Mouse (Mus musculus): ENCODE measurements at regions not wholly inside any gene's neighbourhood (a gene's known extent, or its start where the extent isn't known, plus 50 kb on each side); places are given as distances from the start of the nearest gene placed in this dataset.

DNA sequence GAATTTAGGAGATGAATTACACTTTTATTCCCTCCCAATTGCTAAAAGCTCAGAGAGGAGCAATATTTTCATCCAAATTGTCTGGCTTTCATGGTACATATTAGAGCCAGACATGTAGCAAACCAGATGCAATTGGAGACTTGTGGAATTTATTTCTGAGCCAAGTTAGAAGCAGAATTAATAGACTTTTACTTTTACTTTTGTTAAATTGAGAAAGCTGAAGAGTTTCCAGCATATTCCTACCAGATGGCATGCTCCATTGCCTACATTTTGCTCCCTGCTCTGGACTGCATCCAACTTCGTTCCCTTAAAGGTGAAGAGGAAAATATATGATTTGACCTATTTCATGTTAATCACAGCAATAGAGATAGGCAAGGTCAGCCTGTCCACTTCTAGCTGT, 646.4 kb upstream of the Slit2 start:
- DNase-seq: no peak

DNA sequence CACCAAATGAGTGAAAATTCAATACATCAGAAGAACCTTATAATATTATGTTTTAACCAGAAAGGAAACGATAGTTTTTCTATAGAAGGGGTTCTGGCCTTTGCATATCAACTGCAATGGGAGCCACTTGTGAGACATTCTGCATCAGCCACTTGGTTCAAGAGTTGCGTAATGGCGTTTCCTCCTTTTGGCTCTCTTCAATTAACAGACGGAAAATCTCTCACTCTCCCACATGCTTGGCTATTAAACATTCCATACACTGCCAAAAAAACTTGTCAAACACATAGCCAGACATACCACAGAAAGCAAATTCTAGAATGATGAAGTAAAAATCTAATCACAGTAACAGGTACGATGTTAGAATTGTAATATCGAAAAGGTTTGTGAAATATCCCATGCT, 643.1 kb upstream of the Slit2 start:
- peak; percentile 4 to 18 for DNase-seq

DNA sequence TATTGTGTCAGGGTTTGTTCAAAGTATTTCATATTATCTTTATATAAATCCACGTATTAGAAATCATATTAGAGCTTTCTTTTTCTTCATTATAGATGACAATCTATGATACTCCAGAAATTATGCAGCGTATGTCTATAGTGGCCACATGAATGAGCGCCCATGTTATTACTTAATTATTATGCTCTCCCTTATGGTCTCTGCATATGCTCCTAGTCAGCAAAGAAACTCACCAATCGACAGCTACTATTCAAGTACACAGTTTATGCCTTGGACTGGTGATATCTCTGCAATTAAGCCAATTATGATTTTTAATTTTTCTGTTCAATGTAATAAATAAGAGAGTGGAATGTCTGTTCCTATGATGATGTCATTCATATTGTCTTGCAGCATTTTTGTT, 612.8 kb upstream of the Slit2 start:
- DNase-seq: no peak

DNA sequence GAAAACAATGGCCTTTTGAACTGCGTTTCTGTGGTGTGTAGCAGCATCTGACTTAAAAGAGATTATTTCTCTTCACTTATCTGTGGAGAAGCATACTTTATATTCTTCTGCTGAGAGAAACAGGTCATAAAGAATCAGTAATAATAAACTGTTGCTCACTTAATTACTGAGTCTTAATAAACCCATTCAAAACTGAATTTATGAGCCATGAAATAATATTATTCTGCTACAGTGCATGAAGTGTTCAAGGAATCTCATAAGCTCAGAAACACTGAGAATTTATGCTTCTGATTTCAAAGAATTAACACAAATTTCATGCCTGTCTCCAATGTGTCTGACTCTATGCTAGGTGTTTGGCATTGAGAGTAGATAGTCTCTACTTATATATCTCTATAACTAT, 597.0 kb upstream of the Slit2 start:
- no peak for DNase-seq

DNA sequence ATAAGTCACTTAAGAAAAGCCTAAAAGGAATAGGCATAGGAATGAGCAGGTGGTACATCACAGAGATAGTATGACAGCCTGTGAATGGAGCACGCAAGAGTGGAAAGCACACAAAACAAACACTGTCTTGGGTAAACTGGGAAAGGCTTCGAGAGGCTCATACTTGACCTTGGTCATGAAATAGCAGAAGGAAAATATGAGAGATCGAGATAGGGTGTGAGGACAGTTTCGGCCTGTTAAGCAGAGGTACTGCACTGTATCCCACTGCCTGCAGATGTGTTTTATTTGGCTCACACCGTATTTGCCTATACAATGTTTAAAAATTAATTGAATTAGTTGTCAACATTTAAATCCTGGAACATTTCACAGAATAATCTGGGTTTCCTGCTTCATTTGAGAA, 596.2 kb upstream of the Slit2 start:
- no peak for DNase-seq

DNA sequence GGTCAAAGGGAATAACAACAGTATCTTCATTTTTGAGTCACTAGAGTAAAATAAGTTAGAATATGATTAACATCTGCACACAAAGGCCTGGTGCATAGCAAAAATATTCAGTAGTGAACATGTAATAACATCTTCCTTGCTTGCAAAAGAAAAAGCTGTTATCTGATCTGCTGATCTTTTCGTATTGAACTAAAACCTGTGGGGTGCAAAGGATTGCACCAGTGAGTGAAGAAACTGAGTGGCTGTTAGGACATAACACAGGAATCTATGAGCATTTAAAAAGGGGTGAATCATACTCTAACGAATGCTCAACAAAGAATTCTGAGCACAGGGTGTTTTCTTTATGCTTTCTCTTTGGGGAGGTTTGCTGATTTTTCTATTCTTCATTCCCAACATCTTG, 592.2 kb upstream of the Slit2 start:
- DNase-seq: no peak

DNA sequence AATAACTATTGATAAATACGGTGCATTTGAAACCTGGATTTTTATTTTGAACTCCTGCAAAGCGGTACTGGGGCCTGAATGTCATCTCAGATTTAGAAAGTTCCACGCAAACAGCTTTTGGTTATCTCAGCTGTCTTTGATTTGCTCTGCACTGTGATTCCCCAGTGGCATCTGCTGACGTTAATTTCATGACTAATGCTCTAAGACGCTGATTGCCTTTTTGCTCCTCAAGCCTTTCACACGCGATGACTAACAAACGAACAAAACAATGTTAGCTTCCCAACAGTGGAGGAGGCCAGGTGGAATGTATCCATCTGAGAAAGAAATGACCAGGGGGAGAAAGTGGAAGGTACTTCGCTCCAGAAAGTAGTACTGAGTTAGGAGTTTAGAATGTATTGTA, 586.1 kb upstream of the Slit2 start:
- DNase-seq: no peak

DNA sequence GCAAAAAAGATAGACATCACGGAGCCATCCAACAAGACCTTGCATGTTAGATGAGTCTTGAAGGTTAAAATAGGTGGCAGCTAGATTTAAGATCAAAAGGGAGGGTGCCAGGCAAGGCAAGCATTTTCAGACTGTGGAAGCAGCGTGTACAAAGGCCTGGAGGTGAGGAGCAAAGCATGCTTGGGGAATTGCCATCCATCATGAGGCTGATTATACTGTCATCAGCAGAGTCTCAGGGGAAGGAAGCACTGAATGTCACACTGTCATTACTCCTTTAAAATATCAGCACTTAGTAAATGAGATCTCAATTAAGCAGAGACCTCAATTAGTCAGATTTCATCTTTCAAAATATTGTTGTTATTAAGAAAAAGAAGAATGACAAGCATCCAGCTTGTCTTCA, 561.0 kb upstream of the Slit2 start:
- DNase-seq: no peak

DNA sequence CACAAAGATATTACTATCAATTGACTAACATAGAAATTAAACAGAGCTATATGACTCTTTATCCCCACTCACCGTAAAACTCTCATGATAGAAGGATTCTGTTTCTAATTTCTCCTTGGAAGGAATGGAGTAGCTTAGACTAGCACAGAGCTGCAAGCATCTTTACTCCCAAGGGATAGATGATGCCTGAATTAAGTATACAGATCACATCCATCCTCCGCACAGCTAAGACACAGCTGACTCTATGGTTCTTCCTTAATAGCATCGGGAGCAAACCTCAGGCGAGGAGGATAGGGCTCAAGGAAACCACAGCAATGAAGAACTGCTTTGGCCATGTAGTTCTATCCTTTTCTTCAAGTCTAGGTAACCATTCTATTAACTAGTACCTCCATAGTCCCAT, 556.9 kb upstream of the Slit2 start:
- no peak for DNase-seq

DNA sequence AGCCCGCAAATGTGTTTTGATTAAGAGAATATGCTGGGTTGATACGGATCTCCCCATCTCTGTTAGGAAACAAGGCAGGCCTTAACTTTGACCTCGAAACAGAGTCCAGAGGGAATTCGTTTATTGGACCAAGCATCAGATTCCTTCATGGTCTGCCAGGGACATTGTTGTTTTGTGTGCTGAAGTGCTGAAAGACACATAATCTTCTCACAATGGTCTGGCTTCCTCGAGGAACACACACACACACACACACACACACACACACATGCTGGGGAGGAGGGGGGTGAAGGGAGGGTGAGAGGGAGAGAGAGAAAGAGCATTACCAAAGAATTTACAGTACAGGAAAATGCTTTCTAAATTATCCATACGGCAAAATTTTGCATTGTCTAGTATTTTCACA, 556.5 kb upstream of the Slit2 start:
- no peak for DNase-seq

DNA sequence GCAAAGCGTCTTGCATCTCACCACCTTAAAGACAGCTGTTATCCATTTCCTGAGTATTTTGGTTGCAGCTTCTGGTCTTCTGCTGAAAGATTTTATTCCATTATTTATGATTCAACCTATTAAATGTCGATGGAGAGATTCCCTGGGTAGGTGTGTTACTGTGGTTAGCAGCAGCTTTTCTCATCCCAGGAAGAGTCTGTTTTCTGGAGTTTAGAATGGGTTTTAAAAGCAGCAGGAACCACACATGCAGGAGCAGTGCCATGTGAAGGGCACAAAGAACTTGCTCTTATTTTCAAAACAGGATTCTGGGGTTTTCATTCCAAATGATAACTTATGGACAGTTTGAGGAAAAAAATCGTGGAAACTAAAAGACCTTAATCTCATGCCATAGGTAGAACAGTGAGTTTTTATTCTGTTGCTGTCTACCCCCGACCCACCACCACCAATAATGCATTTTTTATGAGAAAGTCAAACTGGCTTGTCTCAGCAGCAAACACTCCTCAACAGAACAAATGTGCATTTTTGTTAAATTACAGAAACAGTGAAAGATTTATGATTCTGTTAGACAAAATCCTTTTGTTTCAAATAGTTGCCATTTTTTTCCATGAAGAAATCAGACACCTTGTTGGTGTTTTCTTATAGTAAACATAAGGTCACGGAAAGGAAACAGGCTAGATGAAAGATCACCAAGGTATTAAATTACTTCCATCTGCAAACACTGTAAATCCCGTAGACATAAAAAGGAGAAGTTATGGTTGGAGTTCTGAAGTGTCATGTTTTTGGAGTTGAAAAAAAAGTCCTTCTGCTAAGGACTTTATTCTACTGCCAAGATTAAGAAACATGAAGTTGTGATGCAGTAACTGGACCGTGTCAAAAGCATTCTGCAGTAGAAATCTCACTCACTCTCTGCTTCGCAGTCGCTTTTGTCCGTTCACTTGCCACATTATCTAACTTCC, 553.4 kb upstream of the Slit2 start:
- DNase-seq: no peak

DNA sequence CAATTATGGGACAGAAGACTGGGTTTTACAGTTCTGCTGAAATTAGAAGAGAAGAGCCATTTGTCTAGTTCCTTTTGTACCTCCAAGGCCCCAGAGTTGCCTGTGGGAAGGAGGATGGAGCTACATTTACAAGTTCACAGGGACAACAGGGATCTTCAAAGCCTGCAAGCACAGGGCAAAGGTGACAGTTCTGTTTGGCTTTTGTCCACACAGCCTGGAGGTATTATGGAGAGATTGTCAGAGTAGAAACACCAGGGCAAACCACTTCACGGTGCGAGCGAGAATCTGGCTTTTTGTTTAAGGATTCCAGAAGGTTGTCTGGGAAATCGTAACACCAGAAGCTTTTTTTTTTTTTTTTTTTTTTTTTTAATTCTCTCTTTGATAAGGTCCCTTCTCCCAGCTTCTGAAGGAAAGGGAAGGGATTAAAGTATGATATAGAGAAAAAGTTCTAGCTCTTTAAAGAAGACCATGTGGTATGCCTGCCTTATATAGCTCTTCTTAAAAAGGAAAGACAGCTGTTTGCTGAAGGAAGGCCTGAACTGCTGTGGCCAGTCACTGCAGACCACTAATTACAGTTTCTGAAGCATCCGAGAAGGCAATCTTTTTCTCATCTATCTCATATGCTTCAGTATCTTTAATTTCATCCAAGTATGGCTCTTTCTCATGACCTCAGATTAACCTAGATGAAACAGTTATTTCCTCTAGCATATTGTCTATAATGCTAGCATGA, 551.2 kb upstream of the Slit2 start:
- no peak for DNase-seq

DNA sequence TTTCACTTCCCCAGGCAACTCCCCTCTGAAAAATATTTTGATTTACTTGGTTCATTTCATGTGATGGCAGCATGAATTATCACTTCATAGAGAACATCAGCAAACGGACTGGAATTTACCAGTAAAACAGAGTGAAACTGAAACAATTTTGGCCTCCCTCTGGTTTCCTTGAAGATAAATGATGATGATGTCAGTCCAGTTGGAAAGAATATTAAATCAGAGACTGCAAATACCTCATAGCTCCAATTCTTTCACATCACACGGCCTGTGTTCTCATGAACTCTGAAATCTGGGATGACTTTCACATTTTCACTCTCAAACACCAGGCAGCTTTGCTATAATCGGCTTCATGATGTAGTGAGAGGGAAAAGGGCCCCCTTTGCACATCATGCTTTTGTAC, 546.5 kb upstream of the Slit2 start:
- no peak for DNase-seq

DNA sequence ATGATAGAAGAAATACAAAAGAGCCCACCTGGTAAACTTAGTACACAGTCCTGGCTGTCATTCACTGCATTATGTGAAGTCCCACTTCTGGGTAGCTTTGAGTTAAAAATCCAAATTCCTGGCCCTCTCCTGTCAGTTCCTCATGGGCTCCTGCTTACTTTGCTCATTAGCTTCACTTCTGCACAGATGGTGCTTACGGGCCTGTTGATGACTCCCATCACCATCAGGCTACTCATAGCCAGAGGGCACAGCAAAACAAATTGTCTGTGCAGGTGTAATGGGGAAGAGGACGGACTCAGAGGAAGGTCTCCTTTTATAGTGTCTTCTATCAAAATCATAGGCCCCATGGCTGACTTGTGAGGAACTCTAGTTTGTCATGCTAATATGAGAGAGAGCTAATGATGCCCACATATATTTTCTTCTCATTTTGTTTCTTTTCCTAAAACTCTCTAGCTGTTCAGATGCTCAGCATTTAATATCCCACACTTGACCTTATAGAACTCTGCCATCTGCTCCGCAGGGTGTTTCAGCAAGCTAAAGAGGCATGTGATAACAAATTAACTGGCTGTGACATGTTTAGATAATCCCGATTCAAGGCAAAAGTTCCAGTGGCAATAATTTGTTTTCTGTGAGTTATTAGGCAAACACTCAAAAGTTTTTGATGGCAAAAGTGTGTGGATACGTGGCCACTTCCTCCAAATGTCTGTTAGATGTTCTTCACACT, 536.5 kb upstream of the Slit2 start:
- DNase-seq: no peak

DNA sequence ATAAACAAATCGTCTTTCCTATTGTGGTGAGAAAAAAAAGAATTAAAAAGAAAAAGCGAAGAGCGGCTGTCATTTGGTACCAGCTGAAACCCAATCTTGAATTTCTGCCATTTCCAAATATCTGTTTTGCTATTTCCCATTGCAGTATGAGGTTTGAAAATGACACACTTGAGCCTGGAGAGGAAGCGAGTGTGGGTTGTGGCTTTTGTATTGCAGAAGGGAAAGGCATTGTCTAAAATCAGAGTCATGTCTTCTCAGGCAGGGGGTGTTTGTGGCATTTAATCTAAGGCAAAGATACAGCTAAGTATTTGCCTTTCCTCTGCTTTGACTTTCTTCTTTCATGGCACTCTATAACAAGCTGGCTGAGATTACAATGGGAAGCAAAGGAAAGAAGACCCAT, 518.1 kb upstream of the Slit2 start:
- DNase-seq: no peak

DNA sequence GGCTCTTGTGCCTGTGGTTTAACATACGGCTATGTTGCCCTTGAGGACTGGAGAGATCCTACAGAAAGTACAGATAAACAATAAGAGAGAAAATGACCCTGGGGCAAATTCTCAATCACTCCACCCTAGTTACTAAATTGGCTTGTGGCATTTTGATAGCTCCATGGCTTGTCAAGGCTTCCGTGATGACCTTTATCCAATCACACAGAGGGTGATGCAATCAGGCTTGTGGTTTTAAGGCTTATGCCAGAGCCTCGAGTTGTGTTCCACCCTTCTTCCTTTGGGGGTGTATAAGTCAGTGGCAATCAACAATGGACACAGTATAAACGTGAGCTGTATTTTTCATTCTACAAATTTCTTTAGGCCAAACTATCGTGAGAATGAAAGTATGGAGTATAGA, 513.5 kb upstream of the Slit2 start:
- no peak for DNase-seq

DNA sequence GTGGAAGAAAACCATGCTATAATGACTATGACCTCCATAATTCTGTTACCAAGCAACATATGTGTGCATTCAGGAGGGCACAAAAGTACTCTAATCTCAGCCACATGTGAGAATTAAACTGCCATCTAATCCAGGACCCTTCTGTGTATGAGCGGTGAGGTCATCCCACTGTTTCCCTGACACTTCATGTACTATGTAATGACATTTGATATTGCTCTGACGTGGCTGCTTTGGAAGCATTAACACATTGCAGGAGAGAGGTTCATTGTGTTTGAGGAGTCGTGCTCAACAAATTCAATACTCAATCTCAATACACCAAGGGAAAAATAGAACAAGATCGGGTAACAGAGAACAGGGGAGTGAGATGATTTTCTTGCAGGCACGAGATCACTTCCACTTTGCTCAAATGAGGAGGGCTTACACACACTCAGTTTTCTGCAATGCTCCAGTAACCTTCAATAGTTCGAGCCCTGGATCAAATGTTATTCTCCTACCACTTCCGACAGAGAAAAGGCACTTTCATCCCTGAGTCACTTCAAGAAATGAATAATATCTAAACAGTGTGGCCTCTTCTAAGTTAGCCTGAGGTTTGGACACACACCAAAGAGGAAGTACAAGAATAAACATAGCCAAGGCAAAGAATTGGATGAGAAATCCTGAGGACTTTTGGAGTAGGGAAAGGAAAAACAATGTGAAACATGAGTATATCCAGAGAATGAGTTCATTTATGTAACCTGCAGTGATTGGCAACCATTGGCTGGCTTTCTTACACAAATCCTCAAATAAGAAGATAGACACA, 510.7 kb upstream of the Slit2 start:
- DNase-seq: peak in 1 of 2 experiments; percentile 6

DNA sequence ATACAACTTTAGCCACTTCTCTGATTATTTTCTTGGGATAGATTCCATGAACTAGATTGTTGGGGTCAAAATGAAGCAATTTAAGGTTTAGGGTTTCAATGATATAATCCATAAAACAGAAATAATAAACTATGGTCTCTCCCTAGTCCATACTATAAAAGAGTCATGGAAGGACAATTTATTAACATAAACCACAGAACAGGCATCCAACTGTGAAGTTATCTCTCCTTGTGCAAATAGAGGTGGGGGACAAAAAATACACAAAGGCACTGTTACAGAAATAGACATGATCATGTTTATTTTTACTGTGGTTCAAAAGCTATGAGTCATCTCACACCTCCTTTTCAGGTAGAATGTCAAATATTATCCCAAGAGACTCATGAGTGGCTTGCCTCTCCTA, 503.0 kb upstream of the Slit2 start:
- DNase-seq: no peak

DNA sequence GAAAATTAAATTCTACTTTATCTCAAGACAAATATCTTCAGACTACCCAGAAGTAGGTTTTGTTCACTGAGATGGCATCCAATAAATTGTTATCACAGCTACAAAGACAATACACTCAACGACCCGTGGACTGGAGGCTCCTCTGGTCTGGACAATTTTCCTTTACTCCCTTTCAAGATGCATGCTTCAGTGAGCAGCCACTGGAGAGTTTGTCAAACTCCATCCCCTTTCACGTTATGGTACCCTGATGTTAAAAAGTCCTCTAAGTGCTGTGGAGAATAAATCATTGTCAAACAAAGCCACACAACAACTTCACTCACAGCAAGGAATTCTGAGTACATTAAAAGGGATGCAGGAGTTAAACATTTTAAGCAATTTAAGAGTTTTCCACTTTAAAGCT, 486.7 kb upstream of the Slit2 start:
- no peak for DNase-seq

DNA sequence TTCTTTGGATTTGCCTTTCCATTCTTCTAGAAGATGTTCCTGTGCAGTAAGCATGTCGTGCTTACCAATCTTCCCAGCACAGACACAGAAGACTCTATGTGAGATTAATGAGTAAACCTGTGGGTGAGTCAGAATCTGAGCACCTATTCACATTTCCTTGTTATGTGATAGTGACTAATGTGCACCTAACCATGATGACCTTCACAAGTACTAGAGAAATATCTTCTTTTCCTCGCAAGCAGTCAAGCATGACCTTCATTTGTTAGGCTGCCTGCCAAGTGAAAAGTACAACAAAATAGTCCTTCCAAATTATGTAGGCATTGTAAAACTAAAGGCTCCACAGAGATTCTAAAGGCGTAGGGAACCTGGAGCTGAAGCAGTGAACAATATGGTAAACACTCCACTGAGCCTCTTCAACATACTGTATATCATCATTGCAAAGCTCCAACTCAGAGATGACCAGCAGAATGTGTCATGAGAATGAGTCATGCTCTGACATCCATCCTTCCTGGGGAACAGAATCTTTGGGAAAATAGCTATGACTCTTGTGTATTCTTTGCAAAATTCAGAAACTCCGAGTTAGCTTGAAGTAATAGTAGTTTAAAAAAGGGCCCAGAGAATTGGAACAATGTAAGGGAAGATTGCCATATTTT, 480.0 kb upstream of the Slit2 start:
- no peak for DNase-seq

DNA sequence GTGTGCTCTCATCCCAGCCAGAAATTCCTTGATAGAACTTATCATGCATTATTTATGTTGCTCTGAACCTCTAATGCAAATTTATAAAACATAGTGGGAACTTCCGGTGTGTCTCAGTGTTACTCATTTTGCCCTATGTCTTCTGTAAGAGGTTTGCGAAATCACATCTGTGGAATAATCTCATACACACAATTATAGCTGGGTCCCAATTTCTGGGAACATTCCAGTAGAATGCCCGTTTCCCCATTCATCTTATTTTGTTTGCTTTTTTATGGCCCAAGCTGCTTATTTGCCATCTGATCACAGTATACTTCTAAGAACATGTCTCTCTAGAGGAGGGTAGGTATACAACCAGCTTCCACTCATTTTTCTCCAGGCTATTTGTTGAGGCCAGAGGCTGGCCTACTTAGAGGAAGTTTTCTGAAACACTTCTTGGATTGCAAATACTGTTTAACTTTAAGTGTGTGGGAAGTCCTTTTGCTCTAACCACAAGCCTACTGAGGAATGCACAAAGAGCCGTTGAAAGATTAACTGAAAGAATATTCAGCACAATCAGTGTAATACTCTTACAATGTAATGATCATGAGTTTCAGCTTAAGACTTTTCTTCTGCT, 474.1 kb upstream of the Slit2 start:
- DNase-seq: no peak

Measured in lung, postnatal 4 days (tissue).